Mouse (Mus musculus) adrenal gland, postnatal 36 days (tissue): ENCODE measurements around the gene Zfp661. TPM values are rescaled to one million over a fixed set of nuclear protein-coding genes. Genes with fewer than 3 reads are reported as not detected.
"Not testable (repeated sequence)": the region's sequence is repeated elsewhere in the genome, so short reads cannot be mapped to it uniquely, and the experiment has no call there.

ENCODE experiments used
- DNase-seq, 2 experiments: peaks; one replicate each; pipeline ENCODE4 v3.0.0; 2021; ENCODE audit warnings: mixed read lengths in 1 of 2
- long read RNA-seq, 2 experiments: library from polyadenylated mRNA; stranded (forward); transcript quantifications; one replicate each; pipeline ENCODE4 v2.0.0; 2021; ENCODE audit warnings: borderline sequencing depth in 2 of 2
- total RNA-seq, 2 experiments: library from RNA; stranded (reverse); gene quantifications; 2 replicates each; pipeline ENCODE4 v1.2.3; 2021

The Zfp661 gene
- 1 to 10 TPM; 3.0 to 3.2 TPM for total RNA-seq
- long read RNA-seq, experiment 1, partial matches to known transcripts = 0 of 5 reads
- long read RNA-seq, experiment 1, other reads (novel, unspliced or antisense) = 3 of 5 reads
- long read RNA-seq, experiment 2, partial matches to known transcripts = 1 of 1 reads
- long read RNA-seq, experiment 2, other reads (novel, unspliced or antisense) = 0 of 1 reads

DNA sequence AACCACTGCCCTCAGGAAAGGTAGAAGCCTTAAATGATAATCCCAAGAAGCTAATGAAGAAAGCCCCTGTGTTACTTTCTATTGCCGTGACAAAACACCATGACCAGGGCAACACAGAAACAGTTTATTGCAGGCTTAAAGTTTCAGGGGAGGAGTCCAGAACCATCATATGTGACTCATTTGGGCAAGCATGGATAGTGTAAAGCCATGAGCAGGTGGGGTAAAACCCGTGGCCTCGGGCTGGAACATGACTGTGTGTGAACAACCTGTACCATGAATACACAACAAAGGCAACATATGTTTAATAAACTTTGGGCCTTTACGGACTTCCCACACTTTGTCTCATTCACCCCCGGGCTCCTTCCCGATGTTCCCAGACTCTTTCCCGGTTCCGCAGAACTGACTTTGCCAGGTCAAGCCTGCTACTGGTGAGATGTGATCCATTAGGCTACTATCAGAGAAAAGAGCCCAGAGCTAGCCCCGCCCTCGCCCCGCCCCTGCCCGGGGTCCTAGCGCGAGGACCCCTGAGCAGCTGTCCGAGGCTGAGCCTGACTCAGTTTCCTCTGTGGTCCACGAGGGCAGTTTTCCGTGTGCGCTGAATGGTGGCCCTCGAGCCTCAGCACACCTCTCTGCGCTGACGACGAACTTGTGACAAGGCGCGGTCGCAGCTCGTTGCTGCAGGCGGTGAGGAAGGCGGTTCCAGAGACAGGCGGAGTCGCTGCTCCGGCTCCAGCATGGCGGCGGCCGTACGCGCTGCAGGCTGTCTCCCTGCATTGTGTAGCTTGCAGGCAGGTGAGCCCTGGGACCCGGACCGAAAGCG is at the start of gene Zfp661, which contains the start of gene Mrps5:
TSS of gene Zfp661 (minus strand) at position 401 of the 820 bp plus-strand sequence.
TSS of gene Mrps5 (plus strand) at position 529 of the 820 bp plus-strand sequence.
- DNase-seq = peak; percentile 85 to 89

DNA sequence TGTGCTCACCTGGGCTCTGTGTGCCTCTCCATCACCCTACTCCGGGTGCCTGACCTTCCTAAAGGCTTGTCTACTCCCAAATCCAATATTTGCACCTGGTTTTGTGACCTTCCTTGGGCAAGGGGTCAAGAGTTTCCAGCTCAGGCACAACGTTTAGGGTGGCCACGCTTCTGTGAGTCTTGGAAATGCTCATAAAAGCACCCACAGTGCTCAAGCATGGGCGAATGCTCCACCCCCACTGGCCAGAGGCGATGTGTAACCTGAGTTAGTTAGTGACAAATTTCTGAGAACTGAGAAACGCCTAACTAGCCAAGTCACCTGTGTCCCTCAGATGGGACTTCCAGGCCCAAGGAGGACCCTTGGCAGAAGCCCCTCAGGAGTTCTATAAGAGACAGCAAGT is 48.7 kb upstream of the Zfp661 start:
- no peak for DNase-seq

DNA sequence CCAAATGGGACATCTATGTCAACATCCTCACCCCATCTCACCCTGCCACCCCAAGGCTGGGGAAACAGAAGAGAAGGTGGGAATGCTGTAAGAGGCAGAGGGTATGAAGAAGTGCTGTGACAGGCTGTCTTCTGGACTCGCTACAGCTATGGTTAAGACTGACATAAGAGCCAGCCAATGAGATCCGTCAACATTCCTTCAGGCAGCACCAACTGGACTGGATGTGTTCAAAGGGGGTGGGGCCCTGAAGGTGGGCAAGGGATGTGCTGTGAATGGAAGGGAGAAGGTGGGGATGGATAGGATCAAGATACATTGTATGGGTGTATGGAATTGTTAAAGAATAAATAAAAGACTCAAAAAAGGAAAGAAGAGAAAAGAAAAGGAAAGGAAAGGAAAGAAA is 45.7 kb upstream of the Zfp661 start:
- DNase-seq = no peak

DNA sequence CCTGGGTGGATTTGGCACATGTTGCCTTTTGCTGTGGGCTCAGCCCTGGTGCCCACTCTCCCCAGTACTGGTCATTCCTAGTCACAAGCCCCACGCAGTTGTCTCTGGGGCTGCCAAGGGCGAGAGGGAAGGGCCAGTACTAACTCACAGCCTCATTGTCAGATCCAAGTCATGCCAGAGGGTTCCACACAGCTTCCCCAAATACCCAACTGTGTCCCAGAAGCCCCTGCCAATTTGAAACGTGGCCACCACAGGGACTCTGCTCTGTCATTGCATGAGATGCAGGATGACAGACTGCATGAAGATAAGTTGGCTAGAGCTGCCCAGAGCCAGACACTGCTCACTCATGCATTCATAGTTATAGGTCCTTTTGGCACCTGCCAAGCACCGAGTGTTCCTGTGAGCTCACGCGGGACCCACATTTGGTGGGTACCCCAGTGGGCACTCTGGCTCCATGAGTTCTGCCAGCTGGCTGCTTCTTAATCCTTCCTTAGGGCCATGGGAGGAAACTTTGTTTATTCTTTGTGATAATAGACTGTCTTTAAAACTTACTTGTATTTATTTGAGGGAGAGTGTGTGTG is 41.2 kb upstream of the Zfp661 start:
- DNase-seq = no peak

DNA sequence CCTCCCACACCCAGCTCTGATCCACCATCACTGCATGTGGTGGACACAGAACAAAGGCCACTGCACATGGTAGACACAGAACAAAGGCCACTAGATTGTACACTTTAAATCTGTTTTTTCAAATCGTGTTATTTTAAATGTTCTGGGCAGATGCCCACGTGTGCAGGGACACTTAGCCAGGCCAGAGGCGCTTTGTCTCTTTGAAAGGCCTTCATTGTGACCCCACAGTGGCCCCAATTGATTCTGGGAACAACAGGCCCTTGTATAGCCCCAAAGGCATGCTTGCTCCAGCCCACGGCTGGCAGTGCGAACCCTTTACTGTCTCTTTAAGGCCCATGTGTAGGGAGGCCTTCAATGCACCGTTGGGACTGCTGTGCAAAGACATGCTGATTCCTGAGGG is 40.5 kb upstream of the Zfp661 start:
- no peak for DNase-seq

DNA sequence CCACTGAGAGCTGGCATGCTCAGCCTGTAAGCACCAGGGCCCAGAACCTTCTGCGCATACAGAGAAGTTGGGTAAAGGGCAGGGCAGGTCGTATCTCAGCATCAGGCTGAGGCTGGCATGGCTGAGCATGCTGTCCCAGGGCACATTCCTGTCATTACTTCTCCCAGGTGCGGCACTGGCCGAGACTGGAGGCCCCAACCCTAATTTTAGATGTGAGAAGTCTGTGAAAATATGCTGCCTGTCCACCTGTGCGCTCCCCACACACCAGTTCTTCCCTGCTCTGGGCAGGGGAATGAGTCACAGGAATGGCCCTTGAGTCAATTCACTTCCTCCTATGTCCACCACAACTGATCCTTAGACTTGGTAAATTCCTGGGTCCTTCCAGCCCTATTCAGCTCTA is 38.8 kb upstream of the Zfp661 start:
- DNase-seq = no peak

DNA sequence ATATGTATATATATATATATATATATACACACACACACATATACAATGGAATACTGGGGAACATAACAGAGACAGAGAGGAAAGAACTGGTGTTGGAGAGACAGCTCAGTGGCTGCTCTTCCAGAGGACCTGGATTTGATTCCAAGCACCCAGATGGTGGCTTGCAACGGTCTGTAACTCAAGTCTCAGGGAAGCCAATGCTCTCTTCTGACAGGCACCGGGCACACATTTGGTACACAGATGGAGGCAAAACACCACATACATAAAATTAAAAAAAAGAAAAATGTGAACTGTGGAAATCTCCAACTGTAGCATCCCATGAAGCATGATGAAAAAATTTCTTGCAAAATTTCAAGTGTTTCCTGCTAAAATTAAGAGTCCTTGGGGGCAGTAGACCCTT is 37.9 kb upstream of the Zfp661 start:
- no peak for DNase-seq

DNA sequence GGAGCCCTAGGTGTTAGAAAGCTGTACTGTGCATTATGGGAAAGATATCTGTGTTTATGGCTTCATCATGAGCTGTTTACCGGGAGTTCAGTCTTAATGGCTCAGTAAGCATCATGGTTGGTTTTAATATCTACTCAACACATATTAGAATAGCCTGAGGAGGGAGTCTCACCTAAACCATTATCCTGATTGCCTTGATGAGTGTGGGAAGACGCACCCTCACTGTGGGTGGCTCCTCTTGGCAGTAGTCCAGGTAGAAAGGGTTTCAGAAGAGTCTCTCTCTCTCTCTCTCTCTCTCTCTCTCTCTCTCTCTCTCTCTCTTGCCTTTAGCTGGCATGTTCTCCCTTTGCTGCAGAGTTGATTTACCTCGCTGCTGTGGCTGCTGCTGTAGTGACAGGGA is 35.2 kb upstream of the Zfp661 start:
- DNase-seq = no peak

DNA sequence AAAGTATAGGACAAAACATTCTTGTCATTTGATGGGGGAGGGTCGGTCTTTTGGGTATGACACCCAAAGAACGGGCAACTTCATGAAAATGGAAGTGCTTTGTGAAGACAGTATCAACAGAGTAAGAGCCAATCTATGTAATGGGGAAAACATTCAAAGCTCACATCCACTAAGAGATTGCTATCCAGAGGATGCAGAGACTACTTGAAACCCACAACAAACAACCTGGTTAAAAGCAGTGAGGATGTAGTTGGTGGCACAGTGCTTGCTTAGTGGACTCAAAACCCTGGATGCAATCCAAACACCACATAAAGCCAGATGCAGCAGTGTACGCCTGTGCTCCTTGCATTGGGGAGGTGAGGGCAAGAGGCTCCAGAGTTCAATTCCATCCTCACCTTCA is 32.4 kb upstream of the Zfp661 start:
- DNase-seq = no peak

DNA sequence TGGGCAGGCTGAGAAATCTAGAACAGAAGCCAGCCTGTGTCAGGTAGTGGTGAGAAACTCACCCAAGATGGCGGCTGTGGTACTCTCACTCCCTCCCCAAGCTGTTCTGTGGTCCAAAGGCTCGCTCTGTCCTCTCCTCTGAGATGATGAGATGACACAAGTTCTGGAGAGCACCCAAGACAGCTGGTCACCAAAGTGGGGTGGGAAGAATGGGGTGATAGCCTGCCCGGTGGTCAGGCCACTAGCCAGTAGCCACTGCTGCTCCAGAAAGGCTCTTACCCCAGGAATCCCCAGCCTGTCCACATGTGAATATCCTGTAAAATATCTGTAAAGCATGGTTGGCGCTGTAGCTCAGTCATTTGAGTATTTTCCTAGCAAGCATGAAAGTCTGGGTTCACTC is 25.4 kb upstream of the Zfp661 start:
- no peak for DNase-seq

DNA sequence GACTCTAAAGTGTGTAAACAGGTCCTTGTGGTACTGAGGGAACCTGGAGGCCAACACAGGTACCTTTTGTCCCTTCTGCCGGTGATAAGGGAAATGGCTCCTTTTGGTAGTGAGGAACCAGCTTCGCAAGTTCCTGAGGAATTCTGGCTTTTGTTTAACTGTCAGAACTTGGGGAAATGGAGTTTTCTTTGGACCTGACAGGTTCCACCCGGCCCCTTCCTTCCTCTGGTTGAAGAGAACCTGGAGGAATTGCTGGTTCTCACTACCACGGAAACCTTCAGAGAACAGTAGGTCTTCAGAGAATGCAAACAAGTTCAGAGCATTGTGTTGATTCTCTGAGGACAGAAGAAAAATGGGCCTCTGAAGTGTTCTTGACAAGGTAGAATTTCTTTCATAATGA is 24.5 kb upstream of the Zfp661 start:
- DNase-seq = no peak

DNA sequence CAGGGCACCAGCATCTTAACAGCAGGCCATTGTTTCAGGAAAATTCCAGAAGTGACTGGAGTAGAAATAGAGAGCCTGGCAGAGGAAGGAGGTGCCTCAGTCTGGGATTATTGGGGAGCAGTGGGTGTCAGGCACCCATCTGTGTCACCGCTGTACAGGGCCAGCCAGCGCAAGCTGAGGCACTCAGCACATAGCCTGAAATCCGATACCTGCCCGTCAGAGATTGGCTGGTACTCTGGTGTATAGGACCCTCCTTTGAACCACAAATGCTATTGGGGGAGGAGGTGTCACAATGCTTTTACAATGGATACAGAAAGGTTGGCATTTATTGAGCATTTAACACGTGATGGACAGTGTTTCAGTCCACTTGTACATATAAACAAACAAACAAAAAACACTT is 22.1 kb upstream of the Zfp661 start:
- no peak for DNase-seq

DNA sequence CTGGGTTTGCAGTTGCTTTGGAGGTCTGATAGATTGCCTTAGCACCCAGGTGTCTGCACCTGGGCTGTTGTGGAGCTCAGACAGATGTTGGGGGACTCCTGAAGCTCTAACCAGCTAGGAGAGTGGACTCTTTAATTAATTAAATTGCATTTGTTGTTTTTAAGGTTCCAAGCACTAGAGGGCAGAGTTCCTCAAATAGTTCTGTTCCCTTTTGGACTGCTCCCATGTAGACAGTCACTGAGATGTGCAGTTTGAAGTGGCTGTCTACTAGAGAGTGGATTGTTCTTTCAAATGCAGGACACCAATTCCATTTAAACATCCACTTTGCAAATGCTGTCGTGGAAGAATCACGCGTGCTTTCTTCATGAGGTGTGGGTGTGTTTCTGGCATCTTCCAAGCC is 21.3 kb upstream of the Zfp661 start:
- DNase-seq = no peak

DNA sequence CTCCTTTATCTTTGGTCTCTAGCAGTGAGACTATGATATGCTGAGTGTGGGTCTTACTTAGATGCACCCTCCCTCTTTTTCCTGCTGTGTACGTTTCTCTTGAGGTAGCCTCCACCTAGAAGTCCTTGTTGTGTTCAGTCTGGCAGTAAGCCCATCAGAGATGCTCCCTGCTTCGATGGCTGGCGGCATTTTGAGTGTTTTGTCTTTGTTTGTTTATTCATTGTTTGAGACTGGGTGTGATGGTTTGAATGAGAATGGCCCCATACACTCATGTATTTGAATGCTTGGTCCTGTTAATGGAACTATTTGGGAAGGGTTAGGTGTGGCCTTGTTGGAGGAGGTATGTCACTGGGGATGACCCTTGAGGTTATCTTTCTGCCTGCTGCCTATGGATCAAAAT is 18.3 kb upstream of the Zfp661 start:
- DNase-seq = no peak

DNA sequence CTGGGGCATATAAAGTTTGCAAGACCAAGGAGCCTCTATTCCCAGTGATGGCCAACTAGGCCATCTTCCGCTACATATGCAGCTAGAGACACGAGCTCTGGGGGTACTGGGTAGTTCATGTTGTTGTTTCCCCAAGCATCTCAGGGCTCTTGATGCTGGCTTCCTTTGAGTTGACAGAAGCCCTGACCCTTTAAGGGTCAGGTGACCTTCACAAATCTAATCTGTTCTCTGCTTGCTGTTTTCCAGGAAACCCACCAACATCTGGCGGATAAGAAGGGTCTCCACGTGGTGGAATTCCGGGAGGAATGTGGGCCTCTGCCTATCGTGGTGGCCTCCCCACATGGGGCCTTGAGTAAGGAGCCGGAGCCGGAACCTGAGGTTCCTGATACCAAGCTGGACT is 16.5 kb upstream of the Zfp661 start:
- not testable (repeated sequence) for DNase-seq

DNA sequence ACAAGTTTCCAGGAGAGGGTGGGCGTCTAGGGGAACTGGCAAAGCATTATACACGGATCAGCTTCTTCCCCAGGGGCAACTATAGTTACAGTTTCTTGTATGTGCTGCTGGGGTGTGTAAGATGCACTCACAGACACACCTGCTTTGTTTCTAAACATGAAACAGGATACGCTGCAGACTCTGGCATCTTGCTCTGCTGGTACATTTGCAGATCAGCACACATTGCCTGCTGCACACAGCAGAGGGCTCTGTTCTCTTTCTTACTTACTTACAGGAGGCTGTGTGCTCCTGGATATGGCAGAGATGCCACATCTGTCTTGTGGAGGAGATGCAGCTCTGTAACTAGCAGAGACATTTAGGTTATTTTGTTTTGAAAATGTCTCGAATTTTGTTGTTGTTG is 3.9 kb upstream of the Zfp661 start:
- DNase-seq = no peak

DNA sequence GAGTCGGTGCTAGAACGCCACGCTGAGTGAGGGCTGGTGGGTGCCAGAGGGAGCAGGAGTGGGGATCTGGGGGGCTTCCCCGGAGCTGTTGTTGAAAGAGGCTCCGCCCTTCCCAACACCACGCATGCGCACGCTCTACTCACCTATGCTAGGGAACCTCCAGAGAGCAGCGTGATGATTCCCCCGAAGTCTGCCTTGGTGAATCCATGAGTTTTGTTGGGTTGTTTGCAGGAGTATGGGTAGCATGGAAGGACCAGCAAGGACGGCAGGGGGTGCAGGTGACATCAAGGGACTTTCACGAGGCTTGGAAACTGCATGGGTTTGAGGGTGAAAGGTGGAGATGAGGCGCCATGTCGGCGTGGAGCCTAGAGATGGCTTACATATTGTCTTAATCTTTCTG is 3.3 kb upstream of the Zfp661 start:
- DNase-seq = peak in 1 of 2 experiments; percentile 10

DNA sequence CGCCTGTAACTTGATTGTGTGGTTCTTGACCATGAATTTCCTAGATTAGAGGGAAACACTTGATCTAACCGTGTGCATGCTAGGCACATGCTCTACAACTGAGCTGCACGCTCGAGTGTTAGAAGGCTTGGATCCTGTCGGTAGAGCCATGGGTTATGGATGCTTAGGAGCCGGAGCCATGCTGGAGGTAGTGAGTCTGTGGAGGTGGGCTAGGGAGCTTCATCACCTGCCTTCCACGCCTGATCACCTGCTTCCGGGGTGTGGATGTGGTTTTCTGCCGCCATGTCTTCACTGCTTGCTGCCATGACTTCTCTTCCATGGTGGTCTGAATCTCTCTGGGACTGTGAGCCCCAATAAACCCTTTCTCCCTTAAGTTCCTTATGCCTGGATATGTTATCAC is 2.0 kb upstream of the Zfp661 start:
- DNase-seq = no peak

DNA sequence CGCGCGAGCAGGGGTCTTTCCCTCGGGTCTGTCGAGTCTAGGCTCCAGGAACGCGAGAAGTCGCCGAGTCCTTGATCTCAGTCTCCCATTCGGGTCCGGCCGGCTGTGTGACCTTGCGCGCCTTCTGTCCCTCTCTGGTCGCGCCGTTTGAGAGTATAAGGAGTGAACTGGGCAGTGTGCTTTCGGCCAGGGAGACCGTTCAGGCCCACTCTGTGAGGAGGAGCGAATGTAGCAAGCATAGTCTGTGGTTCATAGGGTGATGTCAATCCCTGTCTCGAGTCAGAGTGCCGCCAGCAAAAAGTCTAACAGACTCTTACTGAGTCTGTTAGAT is 585 bp upstream of the Zfp661 start:
- DNase-seq = no peak

DNA sequence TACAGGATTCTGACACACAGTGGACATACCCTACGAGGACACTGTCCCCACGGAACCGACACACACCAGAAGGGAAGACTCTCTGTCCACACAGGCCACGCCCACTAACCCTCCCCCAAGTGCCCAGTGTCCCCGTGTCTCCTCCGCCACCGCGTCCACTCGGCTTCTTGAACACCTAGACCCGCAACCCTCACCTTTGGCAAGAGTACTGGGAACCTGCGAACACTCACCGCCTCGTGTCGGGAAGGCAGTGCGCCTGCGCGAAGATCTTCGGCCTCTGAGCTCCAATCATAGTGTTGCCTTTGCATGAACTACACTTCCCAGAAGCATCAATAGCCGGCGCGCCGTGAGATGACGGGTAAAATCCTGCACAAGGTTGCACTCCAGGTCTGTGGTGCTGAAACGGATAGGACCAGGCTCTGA is 2.4 kb downstream of the Zfp661 start:
- DNase-seq = peak; percentile 94 to 95

DNA sequence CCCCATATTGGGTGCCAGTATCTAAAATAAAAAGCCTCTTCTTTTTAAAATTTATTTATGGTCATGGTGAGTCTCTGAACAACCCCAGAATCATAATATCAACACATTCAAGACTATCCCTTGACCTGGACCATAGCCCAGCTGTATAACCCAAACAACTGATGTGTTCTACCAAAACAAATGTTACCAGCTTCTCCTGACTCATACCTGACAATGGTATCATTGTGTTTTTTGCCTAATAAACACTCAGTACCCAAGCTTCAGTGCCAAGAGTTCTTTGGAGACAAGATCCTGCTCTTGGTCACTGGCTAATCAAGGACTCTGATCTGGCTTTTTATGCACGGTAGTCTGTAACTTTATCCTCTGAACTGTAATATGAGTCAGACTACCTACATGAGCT is 13.6 kb downstream of the Zfp661 start:
- no peak for DNase-seq

DNA sequence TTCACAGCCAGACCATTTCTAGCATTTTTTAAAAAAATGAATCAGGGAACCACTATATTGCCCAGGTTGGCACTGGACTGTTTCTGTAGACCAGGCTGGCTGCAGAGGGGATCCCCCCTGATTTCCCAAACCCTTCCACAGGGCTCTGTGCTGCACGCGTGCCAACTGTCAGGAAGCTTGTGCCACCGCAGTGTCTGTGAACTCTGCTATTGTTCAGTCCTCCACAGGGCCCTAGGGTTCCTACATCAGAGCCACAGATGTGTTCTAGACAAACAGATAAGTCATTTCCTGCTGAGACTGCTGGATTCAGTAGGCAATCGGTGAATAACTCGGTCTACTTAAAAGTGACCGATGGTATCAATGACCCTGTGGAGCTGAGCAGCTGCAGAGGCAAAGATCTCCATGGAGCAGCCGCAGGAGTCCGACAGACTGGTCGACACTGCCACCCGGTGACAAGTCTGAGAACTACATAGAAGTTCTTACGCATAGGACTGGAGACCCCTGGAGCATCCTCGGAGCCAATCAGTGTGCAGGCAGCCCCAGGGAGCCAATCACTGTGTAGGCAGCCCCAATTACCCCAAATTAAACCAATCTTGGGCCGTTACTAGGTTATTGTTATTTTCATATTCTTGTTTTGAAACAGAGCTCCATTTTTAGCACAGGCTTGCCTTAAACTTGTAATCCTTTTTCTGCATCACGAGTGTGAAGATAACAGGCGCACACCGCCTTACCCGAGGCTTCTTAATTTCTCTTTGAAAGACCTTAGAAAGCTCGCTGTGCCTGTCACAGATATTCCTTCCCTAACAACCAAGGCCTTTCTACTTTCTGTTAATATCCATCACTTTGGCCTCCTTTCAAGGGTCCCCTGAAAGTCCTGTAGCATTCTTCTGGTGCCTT is 27.6 kb downstream of the Zfp661 start:
- DNase-seq = peak; percentile 81 to 82

DNA sequence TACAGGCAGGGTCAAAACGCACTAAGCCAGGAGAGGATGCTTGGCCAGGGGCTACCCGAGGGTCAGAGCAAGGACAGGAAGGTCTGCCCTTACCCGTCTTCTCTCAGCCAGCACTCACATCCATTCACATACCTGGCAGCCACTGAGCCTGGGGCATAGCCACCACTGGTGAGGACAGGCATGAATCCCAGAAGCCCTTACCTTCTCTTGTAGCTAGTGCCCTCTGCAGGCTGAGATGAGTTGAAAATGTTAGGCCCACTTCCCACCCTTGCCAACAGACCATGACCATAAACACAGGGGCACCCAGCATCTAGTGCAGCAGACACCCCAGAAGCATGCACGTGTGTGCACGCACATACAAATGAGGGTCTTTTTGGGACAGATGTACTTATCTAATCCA is 35.8 kb downstream of the Zfp661 start:
- no peak for DNase-seq
